Mouse (Mus musculus) stomach, postnatal 0 days (tissue): ENCODE measurements at regions not wholly inside any gene's neighbourhood (a gene's known extent, or its start where the extent isn't known, plus 50 kb on each side); places are given as distances from the start of the nearest gene placed in this dataset.
A peak's percentile ranks its signal among the peaks of the same experiment; 100 is the strongest.

Experiments used
- ATAC-seq: fragments of 200-750 bp; cut with Nextera tagmentation; 2 replicates; pipeline ENCODE4 v1.8.0; 2017; ENCODE audit not compliant: low FRiP score, low TSS enrichment
- DNase-seq: peaks from one replicate; pipeline ENCODE4 v3.0.0-alpha.2; 2016; ENCODE audit warnings: low spot score
- H3K27ac ChIP-seq: fragments of 300-500 bp; sonication (generic); replicated peaks from 2 replicates; pipeline ENCODE4 v1.5.1; 2014; ENCODE audit warnings: mild to moderate bottlenecking, control low read depth
- H3K27me3 ChIP-seq: fragments of 300-500 bp; sonication (generic); 2 replicates; pipeline ENCODE4 v1.6.1; 2014; ENCODE audit warnings: low read length; ENCODE audit not compliant: control insufficient read depth, insufficient read depth
- H3K36me3 ChIP-seq: fragments of 300-500 bp; sonication (generic); 2 replicates; pipeline ENCODE4 v1.6.1; 2014; ENCODE audit warnings: low read length, mixed read lengths; ENCODE audit not compliant: control insufficient read depth, insufficient read depth
- H3K4me1 ChIP-seq: fragments of 300-500 bp; sonication (generic); replicated peaks from 2 replicates; pipeline ENCODE4 v1.6.1; 2014; ENCODE audit warnings: antibody characterized with exemption; ENCODE audit not compliant: control insufficient read depth, insufficient read depth
- H3K4me2 ChIP-seq: fragments of 300-500 bp; sonication (generic); replicated peaks from 2 replicates; pipeline ENCODE4 v1.6.1; 2014; ENCODE audit warnings: low read depth, mild to moderate bottlenecking, control low read depth, moderate library complexity
- H3K4me3 ChIP-seq: fragments of 300-500 bp; sonication (generic); 2 replicates; pipeline ENCODE4 v1.5.1; 2014; ENCODE audit warnings: low read depth, low read length, control low read depth
- H3K9ac ChIP-seq: fragments of 300-500 bp; sonication (generic); 2 replicates; pipeline ENCODE4 v1.6.1; 2014; ENCODE audit warnings: mild to moderate bottlenecking, low read length, control low read depth, mixed read lengths
- H3K9me3 ChIP-seq: fragments of 300-500 bp; sonication (generic); 2 replicates; pipeline ENCODE4 v1.6.1; 2016; ENCODE audit warnings: low read length; ENCODE audit not compliant: control insufficient read depth
- CTCF ChIP-seq: IDR thresholded peaks from 2 replicates; pipeline ENCODE4 v1.5.1; 2016; ENCODE audit warnings: antibody characterized with exemption, low read depth, mild to moderate bottlenecking, moderate library complexity
- EP300 ChIP-seq: optimal IDR thresholded peaks from 2 replicates; pipeline ENCODE3; 2016; ENCODE audit warnings: antibody characterized with exemption
- WGBS: fragments of 180-500 bp; shearing (Covaris S2); extraction: QIAGEN DNeasy Blood & Tissue Kit; methylation state at CpG from one replicate; pipeline ENCODE4 v1.1.7; 2014; 5-methylcytosine and 5-hydroxymethylcytosine counted together

DNA sequence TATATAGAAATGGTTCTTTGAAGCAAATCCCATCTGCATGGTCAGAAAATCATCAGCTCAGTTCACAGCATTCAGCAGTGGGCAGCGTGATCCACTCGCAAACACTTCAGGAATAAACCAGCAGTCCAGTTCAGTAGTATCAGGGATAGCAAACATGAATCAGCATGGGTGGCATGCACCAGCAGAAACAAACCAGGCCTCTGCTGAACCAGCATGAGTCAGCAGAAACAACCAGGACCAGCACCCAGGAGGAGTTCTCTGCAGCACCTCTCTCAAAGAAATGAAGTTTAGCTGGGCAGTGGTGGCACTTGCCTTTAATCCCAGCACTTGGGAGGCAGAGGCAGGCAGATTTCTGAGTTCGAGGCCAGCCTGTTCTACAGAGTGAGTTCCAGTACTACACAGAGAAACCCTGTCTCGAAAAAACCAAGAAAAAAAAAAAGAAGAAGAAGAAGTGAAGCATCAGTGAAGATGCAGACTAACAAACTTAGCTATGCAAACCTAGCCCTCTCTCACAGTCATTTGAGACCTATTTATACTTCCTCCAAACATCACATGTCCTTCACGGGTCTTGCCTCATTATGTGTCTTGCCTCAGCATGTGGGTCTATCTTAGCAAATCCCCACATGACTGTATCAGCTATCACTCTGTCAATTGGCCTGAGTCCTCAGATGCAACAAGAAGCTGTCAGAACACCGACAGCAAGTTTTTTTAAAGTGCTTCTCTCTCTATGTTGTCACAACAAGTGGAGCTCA is 80.2 kb downstream of the Fthl17a start:
- Histone ChIP-seq H3K9me3 (no peaks in the 10 kb centered on the region), H3K9ac (no peak overlapping the region), H3K27me3 (no peaks in the 10 kb centered on the region), H3K36me3 (no peaks in the 10 kb centered on the region), H3K27ac (no peak overlapping the region), H3K4me1 (no peaks in the 10 kb centered on the region), H3K4me3 (no peak overlapping the region), H3K4me2 (no peak overlapping the region)
- DNase-seq (no peak), ATAC-seq (no peak)
- TF ChIP-seq CTCF (no peak), EP300 (no peak)
- 80% methylated on average over 6 of the region's 6 CpGs for WGBS

DNA sequence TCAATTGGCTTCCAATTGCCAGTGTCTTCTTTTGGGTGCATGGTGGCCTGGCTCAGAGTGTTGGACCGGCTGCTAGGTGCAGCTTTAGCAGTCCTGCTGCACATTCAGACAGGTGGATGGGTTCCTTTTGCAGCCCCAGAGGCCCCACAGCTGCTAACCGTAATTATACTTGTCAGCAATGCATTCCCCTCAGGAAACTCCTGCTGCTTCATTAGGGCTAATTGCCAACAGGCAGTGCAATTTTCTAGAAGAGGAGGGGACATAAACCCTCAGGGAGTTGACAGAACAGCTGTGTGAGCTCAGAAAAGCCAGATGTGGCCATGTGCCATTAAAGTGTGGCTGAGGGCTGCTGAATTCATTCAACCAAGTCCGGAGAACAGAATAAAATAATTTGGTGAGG is 94.0 kb downstream of the Fthl17a start:
- WGBS, result 38% methylated on average over 3 of the region's 3 CpGs
- no peak overlapping the region for H3K4me2 ChIP-seq
- no peak for DNase-seq
- H3K36me3 ChIP-seq, result no peaks in the 10 kb centered on the region
- H3K27me3 ChIP-seq, result no peaks in the 10 kb centered on the region
- no peaks in the 10 kb centered on the region for H3K9me3 ChIP-seq
- H3K4me1 ChIP-seq, result no peaks in the 10 kb centered on the region
- no peak overlapping the region for H3K4me3 ChIP-seq
- no peak for TF ChIP-seq EP300
- no peak for TF ChIP-seq CTCF
- ATAC-seq, result no peak
- H3K9ac ChIP-seq, result no peak overlapping the region
- H3K27ac ChIP-seq, result no peak overlapping the region

DNA sequence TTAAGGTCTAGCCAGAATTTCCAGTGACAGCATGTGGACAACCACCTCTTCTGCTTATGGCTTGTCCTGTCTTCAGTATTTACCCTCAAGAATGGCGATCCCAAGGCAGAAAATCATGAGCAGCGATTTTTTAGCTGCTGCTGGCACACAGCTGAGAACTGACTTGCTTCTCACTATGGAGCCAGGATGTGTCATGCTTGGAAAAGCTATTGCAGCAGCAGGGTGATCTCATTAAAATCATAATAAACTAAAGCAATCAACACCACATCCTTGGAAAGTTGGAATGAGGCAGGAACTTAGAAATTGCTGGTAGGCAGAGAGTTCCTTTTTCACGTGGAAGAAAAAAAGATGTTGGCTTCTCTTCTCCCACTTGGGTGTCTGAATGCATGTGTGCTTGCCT is 125.8 kb downstream of the Fthl17a start:
- DNase-seq (no peak), ATAC-seq (no peak)
- Histone ChIP-seq H3K4me2 (no peak overlapping the region), H3K4me3 (no peak overlapping the region), H3K4me1 (no peaks in the 10 kb centered on the region), H3K9ac (no peak overlapping the region), H3K36me3 (no peaks in the 10 kb centered on the region), H3K27me3 (no peaks in the 10 kb centered on the region), H3K27ac (no peak overlapping the region), H3K9me3 (no peaks in the 10 kb centered on the region)
- TF ChIP-seq EP300, result no peak
- no peak for TF ChIP-seq CTCF
- WGBS, result 57% methylated on average over 3 of the region's 3 CpGs

DNA sequence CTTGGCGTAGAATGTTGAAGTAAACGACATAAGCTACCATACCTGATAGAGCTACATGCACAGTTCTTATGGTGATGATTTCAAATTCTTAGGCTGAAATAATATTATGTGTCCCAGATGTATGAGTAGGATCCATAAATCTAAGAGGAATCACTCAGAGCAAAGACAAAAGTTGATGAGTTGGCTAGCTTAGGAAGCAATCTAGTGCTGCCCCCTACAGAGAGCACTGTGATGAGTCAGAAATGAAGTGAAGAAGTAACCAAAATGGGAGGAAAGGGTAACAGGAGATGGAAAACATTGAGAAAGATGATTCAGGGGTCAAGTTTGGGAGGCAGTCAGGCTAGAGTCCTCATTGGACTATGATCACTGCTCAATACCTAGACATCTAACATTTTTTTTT is 135.0 kb downstream of the Fthl17a start:
- ATAC-seq (no peak), DNase-seq (no peak)
- H3K27me3 ChIP-seq, result no peaks in the 10 kb centered on the region
- H3K9ac ChIP-seq, result no peak overlapping the region
- H3K9me3 ChIP-seq, result no peaks in the 10 kb centered on the region
- H3K4me1 ChIP-seq, result no peaks in the 10 kb centered on the region
- no peak overlapping the region for H3K4me2 ChIP-seq
- H3K4me3 ChIP-seq, result no peak overlapping the region
- H3K36me3 ChIP-seq, result no peaks in the 10 kb centered on the region
- WGBS, result 90% methylated on average over 2 of the region's 2 CpGs
- H3K27ac ChIP-seq, result no peak overlapping the region
- no peak for TF ChIP-seq EP300
- TF ChIP-seq CTCF, result peak; percentile 24; the same call in 1 of the 2 replicates
